Mouse (Mus musculus): Measurements from ENCODE around the gene Cxcr5.

The Cxcr5 gene

DNA sequence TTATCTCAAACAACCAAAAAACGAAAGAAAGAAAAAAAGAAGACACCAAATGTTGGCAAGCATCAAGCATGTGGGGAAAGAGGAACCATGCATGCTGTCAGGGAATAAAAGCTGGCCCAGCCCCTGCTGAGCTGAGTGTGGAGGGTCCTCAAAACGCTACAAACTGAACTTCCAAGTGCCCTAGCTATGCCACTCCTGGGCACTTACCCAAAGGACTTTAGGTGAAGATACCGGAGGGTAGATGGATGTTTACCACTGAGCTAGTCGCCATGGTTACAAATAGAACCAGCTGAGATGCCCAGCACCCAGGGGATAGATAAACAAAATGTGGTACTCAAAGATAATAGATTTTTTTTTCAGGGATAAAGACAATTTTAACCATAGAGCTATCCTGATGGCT is at the start of gene Cxcr5:
Gene Cxcr5, minus strand, starts transcription at position 281 of the 400 bp plus-strand sequence.
- ATAC-seq (ENCODE audit: insufficient number of reproducible peaks, low FRiP score, low TSS enrichment) = no peak

DNA sequence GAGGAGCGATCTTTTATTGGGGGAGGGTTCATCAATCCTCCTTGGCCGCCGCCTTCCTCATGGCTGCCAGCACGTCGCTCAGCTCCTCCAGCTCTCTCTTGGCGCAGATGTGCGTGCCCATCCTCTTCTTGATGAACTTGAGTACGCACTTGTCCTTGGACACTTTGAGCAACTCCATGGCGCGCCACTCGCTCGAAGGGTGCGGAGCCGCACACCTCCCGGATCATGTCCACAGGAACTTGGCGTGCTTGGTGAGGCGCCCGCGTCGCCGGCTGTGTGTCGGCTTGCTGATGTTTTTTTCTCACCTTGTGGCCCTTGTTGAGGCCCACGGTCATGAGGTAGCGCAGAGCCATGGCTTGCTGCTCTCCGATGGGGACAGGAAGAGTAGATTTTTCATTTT is 48.7 kb upstream of the Cxcr5 start:
- ATAC-seq (ENCODE audit: insufficient number of reproducible peaks, low FRiP score, low TSS enrichment) = no peak

DNA sequence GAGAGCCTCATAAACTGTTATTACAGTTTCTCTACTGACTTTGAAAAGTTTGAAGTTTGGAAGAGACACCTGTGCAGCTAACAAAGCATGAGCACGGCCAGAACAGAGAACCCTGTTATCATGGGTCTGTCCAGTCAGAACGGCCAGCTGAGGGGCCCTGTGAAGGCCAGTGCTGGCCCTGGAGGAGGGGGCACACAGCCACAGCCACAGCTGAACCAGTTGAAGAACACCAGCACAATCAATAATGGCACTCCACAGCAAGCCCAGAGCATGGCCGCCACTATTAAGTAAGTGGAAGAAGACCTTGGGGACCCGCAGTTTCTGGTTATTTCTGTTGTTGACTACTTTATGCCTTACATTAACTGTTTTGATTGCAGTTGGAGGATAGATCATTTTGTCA is 45.6 kb upstream of the Cxcr5 start:
- ATAC-seq (ENCODE audit: insufficient number of reproducible peaks, low FRiP score, low TSS enrichment) = no peak

DNA sequence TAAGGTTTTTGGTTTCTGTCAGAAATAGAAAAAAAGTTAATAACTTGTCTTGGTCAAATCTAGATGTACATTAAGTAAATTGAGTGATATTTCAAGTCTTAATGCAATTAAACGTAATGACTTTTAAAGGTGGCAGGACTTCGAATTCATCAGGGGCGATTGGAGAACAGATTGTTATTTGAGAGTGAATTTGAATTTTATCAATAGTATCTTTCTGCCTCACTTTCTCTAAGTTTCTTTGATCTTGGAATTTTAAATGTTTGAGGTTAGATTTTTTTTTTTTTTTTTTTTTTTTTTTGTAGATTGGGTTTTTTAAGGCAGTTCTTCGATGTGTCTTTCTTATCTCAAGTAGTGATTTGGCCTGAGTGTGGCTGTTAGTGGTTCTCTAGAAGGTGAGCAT is 45.0 kb upstream of the Cxcr5 start:
- no peak for ATAC-seq (ENCODE audit: insufficient number of reproducible peaks, low FRiP score, low TSS enrichment)

DNA sequence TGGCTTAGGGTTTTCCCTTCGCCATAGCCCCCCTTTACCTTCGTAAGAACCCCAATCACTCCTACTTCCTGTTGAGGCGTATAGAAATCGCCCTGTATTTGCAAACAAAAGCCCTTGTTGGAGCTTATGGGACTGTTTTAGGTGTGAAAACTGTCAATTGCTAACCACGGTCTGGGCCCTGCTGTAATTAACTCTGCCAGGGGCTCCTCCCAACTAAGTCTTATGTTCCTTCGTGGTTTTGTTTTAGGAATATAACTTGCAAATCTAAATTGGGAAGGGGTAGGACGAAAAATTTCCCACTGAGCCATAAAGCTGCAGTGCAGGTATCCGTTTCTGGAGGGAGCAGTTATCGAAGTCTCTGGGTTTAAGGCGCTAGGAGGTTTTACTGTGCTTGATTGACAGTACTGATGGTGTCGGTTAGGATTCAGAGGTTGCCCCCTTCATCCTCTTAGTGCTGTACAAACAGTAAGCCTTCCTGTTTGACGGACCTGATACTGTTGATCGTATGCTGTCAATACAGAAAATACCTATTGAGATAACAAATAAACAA is 44.0 kb upstream of the Cxcr5 start:
- ATAC-seq (ENCODE audit: insufficient number of reproducible peaks, low FRiP score, low TSS enrichment) = no peak

DNA sequence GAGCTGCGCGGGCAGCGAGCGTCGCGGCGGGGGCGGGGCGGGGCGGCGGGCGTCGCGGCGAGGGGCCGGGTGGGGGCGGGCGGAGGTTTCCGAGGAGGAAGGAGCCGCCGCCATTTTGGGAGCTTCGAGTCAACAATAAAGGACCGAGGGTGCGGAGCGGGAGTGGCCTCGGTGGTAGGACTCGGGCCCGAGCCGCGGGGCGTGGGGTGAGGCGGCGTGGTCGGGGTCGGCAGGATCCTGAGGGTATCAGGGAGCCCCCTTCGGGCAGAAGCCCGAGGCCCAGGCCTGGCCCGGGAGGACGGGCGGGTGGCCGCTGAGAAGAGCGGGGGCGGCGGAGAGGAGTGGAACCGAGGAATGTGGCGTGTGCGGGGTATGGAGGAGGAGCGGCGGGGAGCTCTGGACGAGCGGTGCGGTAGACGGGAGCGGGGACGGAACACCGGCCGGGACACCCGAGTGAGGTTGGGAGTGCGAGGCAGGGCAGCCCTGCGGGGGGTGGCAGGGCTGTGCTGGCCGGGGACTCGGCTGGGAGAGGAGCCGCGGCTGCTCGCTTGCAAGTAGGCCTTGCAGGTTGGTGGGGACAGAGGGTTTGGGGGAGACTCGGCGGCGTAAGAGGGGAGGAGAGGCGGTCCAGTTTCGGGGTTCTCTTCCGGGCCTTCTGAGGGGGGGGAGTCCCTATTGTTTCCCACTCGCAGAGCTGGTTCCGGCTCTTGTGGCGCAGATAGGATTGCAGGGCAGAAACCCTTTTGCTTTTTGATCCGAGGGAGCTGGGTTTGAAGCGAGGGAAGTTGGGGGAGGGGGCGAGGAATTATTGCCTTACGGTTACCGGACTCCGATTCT is 43.3 kb upstream of the Cxcr5 start, which contains the start of gene Ddx6:
Gene Ddx6, plus strand, starts transcription at position 114 of the 837 bp plus-strand sequence.
- peak; percentile 73 for ATAC-seq (ENCODE audit: insufficient number of reproducible peaks, low FRiP score, low TSS enrichment)

DNA sequence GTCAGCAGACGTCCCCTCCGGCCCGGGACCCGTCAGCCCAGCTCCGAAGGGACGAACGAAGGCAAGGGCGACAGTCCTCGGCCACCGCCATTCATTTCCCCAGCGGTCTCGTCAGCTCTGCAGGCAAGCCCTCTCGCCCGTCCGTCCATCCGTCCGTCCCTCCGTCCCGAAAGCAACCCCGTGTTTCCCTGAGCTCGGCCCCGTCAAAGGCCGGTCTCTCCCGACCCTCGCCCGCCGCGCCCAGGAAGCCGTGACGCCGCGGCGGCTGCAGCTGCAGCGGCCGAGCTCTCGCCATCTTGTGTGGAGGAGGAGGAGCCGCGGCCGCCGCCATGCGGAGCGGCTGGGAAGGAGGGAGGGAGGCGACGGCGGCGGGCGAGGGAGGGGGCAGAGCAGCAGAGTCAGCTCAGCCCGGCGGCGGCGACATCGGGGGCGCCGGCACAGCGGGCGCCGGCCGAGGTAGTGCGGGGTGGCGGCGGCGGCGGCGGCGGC is 42.7 kb upstream of the Cxcr5 start:
- ATAC-seq (ENCODE audit: insufficient number of reproducible peaks, low FRiP score, low TSS enrichment) = peak; percentile 82

DNA sequence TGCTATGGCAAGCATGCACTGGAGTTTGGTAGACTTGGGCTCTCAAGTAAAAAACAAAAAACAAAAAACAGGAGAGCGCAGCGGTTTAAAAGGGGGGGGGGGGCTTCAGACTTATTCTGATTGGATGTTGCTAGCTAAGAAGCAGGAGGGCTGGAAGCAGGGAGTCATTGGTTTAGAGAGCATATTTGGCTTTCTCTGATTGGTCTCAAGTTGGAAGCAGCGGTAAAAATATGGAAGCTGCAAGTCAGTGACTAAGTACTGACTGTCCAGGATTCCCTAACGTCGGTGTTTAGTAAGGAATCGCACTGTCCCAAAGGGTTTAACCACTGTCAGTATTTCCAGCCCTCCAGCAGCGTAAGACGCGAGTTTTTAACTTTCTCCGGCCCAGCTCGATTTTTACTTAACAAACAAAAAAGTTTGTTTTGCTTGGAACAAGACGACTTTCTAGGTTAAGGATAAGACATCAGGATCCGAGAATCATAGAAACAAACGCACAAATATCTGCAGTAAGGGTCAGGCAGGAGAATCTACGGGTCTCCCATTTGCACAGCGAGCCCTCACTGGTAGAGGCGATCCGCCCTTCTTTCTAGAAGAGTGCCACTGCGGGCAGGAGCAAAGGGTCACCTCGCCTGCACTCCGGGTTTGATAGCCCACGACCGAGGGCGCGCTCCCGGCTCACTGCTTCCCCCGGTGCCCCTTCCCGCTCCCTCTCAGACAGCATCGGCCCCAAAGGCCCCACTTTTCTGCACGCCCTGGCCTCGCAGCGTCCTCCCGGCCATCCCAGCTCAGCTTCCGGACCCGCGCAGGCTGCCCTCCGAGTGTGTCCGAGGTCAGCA is 42.0 kb upstream of the Cxcr5 start:
- ATAC-seq (ENCODE audit: insufficient number of reproducible peaks, low FRiP score, low TSS enrichment) = no peak

DNA sequence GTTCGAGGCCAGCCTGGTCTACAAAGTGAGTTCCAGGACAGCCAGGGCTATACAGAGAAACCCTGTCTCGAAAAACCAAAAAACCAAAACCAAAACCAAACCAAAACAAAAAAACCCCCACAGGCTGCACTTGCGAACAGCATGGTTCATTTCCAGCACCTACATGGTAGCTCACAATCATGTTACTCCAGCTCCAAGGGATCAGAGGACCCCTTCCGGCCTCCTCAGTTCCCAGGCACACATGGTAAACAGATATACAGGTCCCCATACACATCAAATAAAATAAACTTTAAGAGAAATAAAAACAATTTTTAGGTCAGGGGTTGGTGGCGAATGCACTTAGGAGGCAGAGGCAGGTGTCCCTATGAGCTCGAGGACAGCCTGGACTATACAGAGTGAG is 41.1 kb upstream of the Cxcr5 start:
- ATAC-seq (ENCODE audit: insufficient number of reproducible peaks, low FRiP score, low TSS enrichment) = no peak

DNA sequence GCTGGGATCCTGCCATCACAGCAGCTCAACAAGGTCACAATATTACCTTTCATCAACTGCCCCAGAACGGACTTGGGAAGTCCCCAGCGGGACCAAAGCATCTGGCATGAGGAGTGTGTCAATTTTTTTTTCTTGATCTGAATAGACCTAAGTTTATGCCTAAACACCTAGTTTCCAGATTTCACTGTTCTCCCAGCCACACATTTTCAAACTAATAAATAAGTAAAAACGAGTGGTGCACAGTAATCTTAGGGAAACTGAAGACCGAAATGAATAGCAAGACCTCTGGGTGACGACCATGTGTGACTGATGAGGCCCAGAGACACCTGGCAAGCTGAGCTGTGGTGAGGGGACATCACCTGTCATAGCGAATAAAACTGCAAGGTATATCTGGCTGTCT is 39.1 kb upstream of the Cxcr5 start:
- no peak for ATAC-seq (ENCODE audit: insufficient number of reproducible peaks, low FRiP score, low TSS enrichment)

DNA sequence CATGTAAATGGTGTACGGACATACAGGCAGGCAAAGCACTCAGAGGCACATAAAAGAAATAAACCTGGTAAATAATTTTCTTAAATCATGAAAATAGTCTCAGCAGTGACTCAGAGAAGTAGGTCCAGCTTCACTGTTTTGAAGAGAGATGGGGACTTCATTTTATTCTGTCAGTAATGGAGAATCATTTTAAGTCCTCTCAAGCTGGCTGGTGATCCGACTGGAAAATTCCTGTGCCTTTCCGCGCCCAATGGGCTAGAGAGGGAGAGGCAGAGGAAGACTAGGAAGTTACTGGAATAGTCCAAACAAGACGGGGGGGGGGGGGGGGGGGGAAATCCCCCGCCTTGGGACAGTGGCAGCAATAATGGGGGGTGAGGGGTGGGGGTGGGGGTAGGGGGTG is 37.9 kb upstream of the Cxcr5 start:
- ATAC-seq (ENCODE audit: insufficient number of reproducible peaks, low FRiP score, low TSS enrichment) = no peak

DNA sequence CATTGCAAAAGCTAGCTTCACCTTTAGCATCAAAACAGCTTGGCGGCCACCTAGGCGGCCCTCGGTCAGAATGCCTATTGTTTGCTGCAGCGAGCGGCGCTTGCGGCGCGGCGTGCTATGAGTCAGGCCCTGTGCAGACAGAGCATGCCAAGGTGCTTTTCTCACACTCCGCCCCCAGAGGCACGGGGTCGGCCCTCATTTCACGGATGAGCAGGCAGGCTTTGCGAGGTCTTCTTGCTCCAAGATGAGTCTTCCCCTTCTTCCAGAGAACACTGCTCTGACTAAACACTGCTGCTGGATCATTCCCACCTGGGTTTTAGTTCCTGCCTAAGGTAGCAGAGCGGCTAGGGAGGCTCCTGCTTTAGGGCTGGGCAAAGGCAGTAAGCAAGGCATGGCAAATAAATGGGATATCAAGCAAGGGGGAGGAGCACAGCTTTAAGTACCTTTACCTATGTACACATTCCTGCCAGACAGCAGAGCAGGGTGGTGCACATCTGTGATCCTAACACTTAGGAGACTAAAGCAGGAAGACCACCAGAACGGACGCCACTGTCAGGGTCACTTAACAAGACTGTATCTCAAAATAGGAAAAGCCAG is 37.3 kb upstream of the Cxcr5 start:
- peak; percentile 56; the same call in 1 of the 2 replicates for ATAC-seq (ENCODE audit: insufficient number of reproducible peaks, low FRiP score, low TSS enrichment)

DNA sequence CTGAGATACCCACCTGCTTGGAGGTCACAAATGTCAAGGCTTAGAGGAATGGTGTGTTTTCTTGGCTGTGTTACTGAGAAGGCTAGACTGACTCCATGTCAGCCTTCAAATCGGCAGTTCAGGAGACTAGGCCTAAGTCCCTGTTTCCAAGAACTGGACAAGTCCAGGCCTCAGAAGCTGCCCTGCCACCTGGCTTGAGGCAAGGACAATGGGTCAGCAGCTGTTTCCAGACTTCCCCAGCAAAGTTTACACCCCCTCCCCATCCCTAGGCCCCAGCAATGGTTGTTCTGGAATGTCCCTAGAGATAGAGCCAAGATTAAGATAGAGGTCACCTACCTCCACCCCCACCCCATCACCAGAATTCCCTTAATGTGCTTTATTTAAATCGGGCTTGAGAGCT is 36.1 kb upstream of the Cxcr5 start:
- ATAC-seq (ENCODE audit: insufficient number of reproducible peaks, low FRiP score, low TSS enrichment) = no peak

DNA sequence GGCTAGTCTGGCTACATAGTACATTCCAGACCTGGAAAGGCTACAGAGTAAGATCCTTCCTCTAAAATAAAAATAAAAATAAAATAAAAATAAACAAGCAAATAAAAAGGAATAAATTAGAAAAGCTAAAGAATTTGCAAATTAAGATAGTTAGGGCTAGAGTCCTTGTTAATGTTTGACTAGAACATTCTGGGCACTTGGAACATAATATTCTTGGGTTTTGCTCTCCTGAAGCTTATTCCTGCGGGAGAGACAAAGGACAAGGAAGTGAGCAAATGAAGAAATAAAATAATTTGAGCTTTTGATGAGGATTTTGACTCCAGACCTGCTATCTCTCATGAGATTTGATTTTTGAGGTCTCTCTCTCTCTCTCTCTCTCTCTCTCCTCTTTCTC is 33.9 kb upstream of the Cxcr5 start:
- no peak for ATAC-seq (ENCODE audit: insufficient number of reproducible peaks, low FRiP score, low TSS enrichment)

DNA sequence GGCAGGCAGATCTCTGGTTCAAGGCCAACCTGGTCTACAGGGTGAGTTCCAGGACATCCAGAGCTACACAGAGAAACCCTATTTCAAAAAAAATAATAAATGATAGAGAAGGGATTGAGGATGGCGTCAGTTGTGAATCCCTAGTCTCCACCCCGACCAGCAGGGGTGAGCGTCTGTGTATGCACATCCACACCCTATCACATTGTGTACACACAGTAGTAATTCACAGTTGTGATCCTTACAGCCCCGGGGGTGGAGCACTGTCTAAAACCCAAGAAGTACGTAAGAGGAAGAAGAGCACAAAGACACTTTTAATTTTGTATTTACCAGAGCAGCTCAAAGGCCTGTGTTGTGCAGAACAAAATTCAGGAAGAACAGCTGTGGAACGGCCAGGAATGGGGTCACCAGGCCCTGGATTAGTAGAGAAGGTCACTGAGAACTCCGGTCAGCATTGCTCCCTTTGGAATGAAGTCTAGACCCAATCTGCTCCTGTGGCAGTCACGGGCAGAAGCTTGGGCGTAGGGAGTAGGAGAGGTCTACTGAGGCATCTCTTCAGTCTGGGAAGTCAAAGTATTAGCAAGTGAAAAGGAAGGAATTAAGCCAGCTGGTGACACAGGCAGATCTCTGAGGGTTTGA is 33.3 kb upstream of the Cxcr5 start:
- no peak for ATAC-seq (ENCODE audit: insufficient number of reproducible peaks, low FRiP score, low TSS enrichment)

DNA sequence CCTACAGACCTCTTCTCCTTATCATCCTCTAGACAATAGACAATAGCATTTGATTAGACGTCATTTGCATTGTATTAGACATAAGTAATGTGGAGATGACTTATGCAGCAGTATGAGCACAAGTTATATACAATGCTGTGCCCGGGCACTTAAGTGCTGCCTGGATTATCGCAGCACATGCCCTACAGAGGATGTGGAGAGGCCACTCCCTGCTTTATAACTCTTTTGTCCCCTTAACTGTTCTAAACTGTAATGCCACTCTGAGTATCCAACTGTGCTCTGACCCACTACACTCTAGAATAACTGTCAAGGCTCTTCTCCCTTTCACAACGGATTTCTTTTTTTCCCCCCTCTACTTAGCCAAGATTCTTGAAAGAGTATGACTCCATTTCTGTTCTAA is 32.2 kb upstream of the Cxcr5 start:
- no peak for ATAC-seq (ENCODE audit: insufficient number of reproducible peaks, low FRiP score, low TSS enrichment)

DNA sequence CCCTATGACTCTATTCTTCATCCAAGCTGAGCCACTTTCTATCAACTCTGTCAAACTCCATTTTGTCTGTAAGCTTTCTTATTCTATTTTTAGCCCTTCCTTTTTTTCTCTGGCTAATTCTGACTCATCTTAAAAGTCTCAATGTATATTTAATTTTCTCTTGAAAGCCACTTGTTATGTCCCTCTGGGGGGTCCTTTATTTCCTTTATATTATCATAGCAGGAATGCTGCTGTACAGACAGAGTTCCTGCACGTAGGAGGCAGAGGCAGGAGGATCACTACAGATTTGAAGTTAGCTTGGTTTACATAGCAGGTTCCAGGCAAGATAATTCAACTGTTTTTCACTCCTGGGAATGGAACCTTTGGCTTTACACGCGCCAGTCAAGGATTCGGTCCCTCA is 31.5 kb upstream of the Cxcr5 start:
- ATAC-seq (ENCODE audit: insufficient number of reproducible peaks, low FRiP score, low TSS enrichment) = no peak

DNA sequence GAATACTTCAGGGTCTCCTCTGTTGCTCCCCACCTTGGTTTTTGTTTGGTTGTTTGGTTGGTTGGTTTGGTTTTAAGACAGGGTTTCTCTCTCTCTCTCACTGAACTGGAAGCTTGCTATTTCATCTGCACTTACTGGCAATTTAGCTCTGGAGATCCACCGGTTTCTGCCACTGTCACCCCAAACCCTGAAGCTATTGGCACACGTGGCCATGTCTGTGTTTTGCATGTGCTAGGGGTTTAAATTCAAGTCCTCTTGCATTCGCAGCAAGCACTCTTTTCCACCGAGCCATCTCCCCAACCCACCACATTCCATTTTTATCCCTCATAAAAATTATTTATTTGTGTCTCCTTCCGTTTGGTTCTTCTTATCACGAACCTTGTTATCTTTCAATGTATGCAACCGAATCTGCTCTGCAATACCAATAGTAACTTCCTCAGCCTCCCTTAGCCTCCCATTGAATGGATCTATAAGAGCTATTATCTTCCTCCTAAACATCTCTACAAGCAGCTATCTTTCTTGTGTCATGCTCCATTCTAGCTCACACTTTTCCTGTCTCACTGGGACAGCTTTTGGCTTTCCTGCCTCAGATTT is 30.0 kb upstream of the Cxcr5 start:
- ATAC-seq (ENCODE audit: insufficient number of reproducible peaks, low FRiP score, low TSS enrichment) = no peak

DNA sequence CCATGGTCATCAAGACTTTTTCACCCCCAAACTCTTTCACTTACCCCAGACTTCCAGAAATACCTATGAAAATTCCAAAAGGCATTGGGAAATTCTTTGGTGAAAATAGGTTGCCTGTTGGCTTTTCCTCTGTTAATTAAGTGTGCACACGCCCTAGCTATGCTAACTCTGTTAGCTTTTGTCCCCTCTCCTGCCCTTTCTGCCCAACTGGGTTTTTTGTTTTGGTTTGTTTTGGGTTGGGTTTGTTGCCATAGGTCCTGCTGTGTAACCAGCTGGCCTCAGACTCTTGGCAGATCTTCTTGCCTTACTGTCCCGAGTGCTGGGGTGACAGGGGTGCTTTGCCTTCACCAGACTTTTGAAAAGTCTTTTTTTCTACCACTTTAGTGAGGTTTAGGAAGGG is 29.3 kb upstream of the Cxcr5 start:
- ATAC-seq (ENCODE audit: insufficient number of reproducible peaks, low FRiP score, low TSS enrichment) = peak; percentile 80; the same call in 1 of the 2 replicates

DNA sequence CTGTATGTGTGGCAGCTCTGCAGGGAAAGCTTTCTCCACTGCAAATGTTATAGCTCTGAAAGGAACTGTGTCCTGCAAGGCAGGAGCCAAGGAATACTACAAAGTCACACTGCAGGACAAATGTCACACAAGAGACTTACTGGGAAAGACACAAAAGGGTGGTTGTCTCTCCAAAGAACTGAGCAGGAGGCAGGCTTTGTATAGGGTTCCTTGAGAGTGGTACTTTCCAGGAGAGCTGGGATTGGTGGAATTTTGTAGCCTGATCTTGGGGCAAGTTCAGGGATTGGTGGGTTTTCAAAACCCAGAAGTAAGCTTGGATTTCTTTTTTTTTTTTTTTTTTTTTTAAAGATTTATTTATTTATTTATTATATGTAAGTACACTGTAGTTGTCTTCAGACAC is 27.4 kb upstream of the Cxcr5 start:
- no peak for ATAC-seq (ENCODE audit: insufficient number of reproducible peaks, low FRiP score, low TSS enrichment)
